Mouse (Mus musculus) ES-Bruce4 (cell line): Measurements from ENCODE around the gene Raet1d. TPM values are rescaled to one million over a fixed set of nuclear protein-coding genes. Genes with fewer than 3 reads are reported as not detected.
"Not testable (repeated sequence)": the region's sequence is repeated elsewhere in the genome, so short reads cannot be mapped to it uniquely, and the experiment has no call there.

Experiments used
- H3K27ac ChIP-seq: 2 replicates; pipeline ENCODE4 v1.5.1; 2012; ENCODE audit warnings: low read length, inconsistent platforms; ENCODE audit not compliant: insufficient read depth
- H3K27me3 ChIP-seq: 2 replicates; pipeline ENCODE4 v1.6.1; 2012; ENCODE audit warnings: mild to moderate bottlenecking, low read length, inconsistent platforms; ENCODE audit not compliant: control insufficient read depth, poor library complexity, insufficient read depth, severe bottlenecking
- H3K36me3 ChIP-seq: 2 replicates; pipeline ENCODE4 v1.6.1; 2012; ENCODE audit warnings: inconsistent platforms, mild to moderate bottlenecking, low read length, moderate library complexity; ENCODE audit not compliant: control insufficient read depth, poor library complexity, insufficient read depth, severe bottlenecking
- H3K4me1 ChIP-seq: one replicate; pipeline ENCODE4 v1.8.1; 2011; ENCODE audit warnings: low read length; ENCODE audit not compliant: control insufficient read depth, insufficient read depth
- H3K4me3 ChIP-seq: 2 replicates; pipeline ENCODE4 v1.5.1; 2011; ENCODE audit warnings: low read depth, mild to moderate bottlenecking, low read length
- H3K9ac ChIP-seq: 2 replicates; pipeline ENCODE4 v1.6.1; 2012; ENCODE audit warnings: low read depth, mild to moderate bottlenecking, inconsistent platforms; ENCODE audit not compliant: poor library complexity, severe bottlenecking
- H3K9me3 ChIP-seq: replicated peaks from 2 replicates; pipeline ENCODE4 v1.6.1; 2012; ENCODE audit warnings: mild to moderate bottlenecking, low read length, inconsistent platforms; ENCODE audit not compliant: control insufficient read depth, poor library complexity, insufficient read depth, severe bottlenecking
- CTCF ChIP-seq: IDR thresholded peaks from one replicate; pipeline ENCODE4 v1.8.1; 2011; ENCODE audit warnings: low read depth, low read length
- polyA plus RNA-seq: library from polyadenylated mRNA; stranded (reverse); fragments of >200 nt; gene quantifications from 2 replicates; pipeline ENCODE4 v1.2.4, GENCODE M21; 2011; ENCODE audit warnings: low read depth; ENCODE audit not compliant: missing spikeins, insufficient read depth, insufficient read length

Raet1d gene
- polyA plus RNA-seq, 1 experiment, result 3.8 TPM

DNA sequence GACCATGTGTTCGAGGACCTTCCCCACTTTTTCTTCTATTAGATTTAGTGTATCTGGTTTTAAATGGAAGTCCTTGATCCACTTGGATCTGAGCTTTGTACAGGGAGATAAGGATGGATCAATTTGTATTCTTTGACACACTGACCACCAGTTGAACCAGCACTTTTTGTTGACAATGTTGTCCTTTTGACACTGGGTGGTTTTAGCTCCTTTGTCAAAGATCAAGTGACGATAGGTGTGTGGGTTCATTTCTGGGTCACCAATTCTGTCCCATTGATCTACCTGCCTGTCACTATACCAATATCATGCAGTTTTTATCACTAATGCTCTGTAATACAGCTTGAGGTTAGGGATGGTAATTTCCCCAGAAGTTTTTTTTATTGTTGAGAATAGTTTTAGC is 4.6 kb downstream of the Raet1d start:
- not testable (repeated sequence) for H3K27ac ChIP-seq, H3K4me1 ChIP-seq, H3K9ac ChIP-seq, H3K4me3 ChIP-seq, H3K36me3 ChIP-seq, H3K9me3 ChIP-seq, H3K27me3 ChIP-seq

DNA sequence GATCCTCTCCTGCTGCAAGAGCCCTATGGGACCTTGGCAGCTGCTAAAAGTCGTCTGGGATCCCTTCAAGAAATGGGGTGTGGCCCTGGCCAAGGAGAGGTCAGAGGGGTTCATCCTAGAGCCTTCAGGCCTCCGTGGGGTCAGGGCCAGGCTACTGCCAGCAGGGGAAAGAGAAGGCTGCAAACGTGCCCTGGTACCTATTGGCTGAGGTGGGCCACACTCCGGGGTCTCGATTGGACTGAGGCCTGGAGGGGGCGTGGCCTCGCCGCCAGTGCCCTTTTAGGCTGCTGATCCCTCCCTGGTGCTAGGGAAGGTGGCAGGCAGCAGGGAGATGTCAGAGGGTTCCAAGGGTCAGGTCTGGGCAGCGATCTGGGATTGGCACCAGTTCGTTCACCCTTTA is 20.9 kb downstream of the Raet1d start:
- H3K27me3 ChIP-seq, H3K27ac ChIP-seq, H3K9ac ChIP-seq, H3K4me3 ChIP-seq, H3K4me1 ChIP-seq, H3K36me3 ChIP-seq, H3K9me3 ChIP-seq: not testable (repeated sequence)

DNA sequence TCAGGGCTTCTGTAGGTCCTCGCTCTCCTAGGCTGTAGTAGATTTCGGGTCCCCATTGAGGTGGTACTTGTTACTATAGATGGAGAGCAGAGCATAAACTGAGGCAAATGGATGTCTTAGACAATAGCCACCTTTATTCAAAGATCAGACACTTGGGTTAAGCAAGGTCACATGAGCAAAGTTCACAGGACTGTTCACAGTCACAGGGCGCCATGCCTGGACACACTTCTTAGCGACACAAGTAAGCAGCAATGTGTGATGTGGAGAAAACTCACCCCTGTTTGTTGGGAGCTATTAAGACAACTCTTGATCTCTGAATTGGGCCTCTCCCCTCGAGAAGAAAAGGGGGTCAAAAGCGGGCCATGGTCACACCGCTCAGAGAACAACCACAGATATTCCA is 29.8 kb downstream of the Raet1d start:
- not testable (repeated sequence) for H3K27ac ChIP-seq, H3K36me3 ChIP-seq, H3K4me1 ChIP-seq, H3K27me3 ChIP-seq, H3K9ac ChIP-seq, H3K4me3 ChIP-seq, H3K9me3 ChIP-seq

DNA sequence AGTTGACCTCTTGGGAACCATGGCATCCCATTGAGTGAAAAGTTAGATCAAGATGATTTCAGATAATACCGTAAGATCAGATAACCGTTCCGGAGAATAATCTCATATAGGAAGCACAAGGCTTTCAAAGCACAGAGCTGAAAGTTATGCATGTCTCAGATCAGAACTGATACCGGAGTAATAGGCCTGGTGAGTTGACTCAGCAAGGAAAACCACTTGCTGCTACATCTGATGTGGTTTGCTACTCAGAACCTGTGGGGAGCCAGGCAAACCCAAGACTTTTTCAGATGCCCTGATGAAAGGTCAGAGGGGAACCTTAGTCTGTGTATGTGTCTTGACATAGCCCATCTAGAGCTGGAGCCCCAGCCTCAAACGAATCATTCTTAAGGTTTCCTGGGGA is 31.3 kb downstream of the Raet1d start:
- H3K27ac ChIP-seq, H3K27me3 ChIP-seq, H3K4me1 ChIP-seq, H3K36me3 ChIP-seq, H3K9ac ChIP-seq, H3K4me3 ChIP-seq, H3K9me3 ChIP-seq: not testable (repeated sequence)

DNA sequence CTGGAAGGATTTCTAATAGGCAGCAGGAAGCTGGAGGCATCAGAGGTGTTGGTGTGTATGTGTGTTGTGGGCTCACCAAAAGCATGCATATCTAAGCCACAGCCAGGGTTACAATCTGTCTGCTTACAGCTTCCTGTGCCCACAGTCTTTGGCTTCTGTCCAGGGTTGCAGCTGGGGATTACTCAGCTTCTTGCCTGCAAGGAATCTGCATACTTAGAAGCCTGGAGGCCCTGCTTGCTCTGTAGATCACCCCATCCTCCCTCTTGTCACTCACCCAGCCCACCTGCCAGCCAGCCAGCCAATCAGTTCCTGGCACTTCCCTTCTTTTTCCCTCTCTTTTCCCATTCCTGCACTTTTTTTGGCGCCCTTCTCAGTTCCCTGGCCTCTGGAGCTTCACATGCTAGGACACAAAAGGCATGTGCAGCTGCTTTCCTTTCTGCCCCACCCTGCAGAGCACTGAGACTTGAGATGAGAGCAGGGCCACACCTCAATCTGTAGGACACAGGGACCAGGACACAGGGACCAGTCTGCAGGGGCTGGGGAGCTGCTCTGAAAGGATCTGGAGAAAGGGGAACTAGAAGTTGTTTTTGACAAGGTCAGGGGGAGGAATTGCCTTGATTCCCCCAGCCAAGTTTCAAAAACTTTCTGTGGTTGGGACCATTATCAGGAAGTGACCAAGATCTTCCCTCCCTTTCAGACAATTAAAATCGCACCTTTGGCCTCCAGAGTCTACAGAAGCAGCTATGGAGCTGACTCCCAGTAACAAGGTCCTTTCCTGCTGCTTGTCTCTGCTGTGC is 32.9 kb downstream of the Raet1d start:
- not testable (repeated sequence) for H3K9ac ChIP-seq, H3K27ac ChIP-seq, H3K27me3 ChIP-seq, H3K36me3 ChIP-seq, H3K4me1 ChIP-seq, H3K9me3 ChIP-seq, H3K4me3 ChIP-seq

DNA sequence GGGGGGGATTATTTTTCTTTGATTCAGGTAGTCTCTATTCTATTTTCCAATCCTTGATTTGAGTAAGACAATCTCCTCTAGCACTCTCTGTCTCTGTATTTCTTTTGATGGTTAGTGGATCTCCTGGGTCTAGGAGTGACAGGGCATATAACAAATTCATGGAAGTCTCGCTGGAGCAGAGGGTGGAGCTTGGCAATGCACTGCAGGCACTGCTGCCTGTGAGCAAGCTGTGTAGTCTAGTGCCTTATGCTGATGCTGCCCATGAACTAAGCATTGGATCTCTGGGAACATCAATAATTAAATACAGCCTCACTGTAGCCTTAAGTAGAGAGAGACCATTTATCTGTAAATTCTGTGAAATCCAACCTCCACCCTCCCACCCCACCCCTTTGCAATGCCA is 36.3 kb downstream of the Raet1d start:
- H3K27me3 ChIP-seq, H3K36me3 ChIP-seq, H3K4me3 ChIP-seq, H3K27ac ChIP-seq, H3K9me3 ChIP-seq, H3K9ac ChIP-seq, H3K4me1 ChIP-seq: not testable (repeated sequence)

DNA sequence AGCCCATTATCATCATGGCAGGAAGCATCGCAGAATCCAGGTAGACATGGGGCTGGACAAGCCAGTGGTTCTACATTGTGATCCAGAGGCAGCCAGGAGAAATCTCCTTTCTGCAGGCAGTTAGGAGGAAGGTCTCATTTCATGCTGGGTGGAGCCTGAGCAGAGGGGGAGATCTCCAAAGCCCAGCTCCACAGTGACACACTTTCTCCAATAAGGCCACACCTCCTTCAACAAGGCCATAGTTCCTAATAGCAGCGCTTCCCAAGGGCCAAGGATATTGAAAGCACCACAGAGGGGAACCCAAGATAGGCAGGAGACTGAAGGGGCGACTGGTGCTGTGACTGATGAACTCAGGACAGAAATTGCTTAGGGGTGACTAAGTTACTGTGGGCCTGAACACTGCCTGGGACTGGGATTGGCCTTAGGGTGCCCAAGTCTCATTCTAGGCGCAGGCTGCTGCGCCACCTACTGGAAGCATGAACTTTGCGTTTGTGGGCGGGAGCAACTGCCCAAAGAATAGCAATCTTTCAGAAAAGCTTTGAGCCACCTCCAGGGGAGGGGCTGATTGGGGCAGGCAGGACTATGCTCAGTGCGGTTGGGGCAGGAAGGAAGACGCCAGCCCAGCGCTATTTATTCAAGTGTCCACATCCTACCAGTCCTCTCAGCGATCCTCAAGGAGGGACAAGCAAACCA is 42.0 kb downstream of the Raet1d start:
- peak; percentile 55 for TF ChIP-seq CTCF
- H3K4me3 ChIP-seq, H3K27me3 ChIP-seq, H3K36me3 ChIP-seq, H3K27ac ChIP-seq, H3K9ac ChIP-seq, H3K9me3 ChIP-seq, H3K4me1 ChIP-seq: not testable (repeated sequence)

DNA sequence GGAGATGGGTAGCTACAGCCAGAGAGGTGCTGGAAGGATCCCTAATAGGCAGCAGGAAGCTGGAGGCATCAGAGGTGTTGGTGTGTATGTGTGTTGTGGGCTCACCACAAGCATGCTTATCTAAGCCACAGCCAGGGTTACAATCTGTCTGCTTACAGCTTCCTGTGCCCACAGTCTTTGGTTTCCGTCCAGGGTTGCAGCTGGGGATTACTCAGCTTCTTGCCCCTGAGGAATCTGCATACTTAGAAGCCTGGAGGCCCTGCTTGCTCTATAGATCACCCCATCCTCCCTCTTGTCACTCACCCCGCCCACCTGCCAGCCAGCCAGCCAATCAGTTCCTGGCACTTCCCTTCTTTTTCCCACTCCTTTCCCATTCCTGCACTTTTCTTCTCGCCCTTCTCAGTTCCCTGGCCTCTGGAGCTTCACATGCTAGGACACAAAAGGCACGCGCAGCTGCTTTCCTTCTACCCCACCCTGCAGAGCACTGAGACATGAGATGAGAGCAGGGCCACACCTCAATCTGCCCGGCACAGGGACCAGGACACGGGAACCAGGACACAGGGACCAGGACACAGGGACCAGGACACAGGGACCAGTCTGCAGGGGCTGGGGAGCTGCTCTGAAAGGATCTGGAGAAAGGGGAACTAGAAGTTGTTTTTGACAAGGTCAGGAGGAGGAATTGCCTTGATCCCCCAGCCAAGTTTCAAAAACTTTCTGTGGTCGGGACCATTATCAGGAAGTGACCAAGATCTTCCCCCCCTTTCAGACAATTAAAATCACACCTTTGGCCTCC is 53.5 kb downstream of the Raet1d start:
- H3K27me3 ChIP-seq, H3K9me3 ChIP-seq, H3K27ac ChIP-seq, H3K36me3 ChIP-seq, H3K4me3 ChIP-seq, H3K9ac ChIP-seq, H3K4me1 ChIP-seq: not testable (repeated sequence)
